Mouse (Mus musculus): ENCODE data around the gene Tmsb10.

Gene Tmsb10

DNA sequence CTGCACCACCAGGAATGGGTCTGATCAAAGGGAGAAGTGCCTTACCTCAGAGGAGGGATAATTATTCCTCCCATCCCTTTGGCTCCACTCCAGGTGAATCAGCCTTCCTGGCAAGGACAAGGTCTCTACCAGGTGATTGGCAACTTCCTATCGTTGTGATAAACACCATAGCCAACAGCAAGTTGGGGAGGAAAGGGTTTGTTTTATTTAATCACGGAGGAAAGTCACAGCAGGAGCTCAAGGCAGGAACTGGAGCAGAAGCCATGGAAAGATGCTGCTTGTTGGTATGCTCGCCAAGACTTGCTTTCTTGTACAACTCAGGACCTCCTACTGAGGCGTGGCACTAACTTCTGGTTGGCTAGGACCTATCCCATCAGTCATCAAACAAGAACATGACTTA, 47.3 kb downstream of the Tmsb10 start:
- no peak for DNase-seq (ENCODE audit: low read depth, low spot score)

All from skeletal muscle tissue, adult 2 months (tissue).